Mouse (Mus musculus) layer of hippocampus, postnatal 10 days (tissue): ENCODE results near the gene Rrh. TPM values are rescaled to one million over a fixed set of nuclear protein-coding genes. Genes with fewer than 3 reads are reported as not detected.

Experiments
- DNase-seq, 2 experiments: peaks; one replicate each; pipeline ENCODE4 v3.0.0; 2021; ENCODE audit warnings: low spot score in 2 of 2
- long read RNA-seq: library from polyadenylated mRNA; stranded (forward); transcript quantifications from one replicate; pipeline ENCODE4 v2.0.0, GENCODE M21; 2023
- total RNA-seq, 2 experiments: library from RNA; stranded (reverse); gene quantifications; 2 replicates each; pipeline ENCODE4 v1.2.3; 2021

Rrh gene
- total RNA-seq = 1 to 10 TPM in 1 of 2 experiments, under 1 TPM in 1; 0.87 to 1.1 TPM
- long read RNA-seq = 0 reads

- DNase-seq = no peak
Measured at GRCm38 (mm10) chr3:129822206-129822775, at the start of gene Rrh. Gene Rrh, minus strand, starts transcription at chr3:129822587.

GRCm38 (mm10) chr3:129863698-129864097 is 41.3 kb upstream of the Rrh start:
- DNase-seq = peak; percentile 38 to 45

- no peak for DNase-seq
Measured at GRCm38 (mm10) chr3:129862592-129862991, 40.2 kb upstream of the Rrh start.

- DNase-seq = no peak
Measured at GRCm38 (mm10) chr3:129846846-129847245, 24.5 kb upstream of the Rrh start.

- DNase-seq = no peak
Measured at GRCm38 (mm10) chr3:129845868-129846267, 23.5 kb upstream of the Rrh start.

- no peak for DNase-seq
Measured at GRCm38 (mm10) chr3:129838017-129838416, 15.6 kb upstream of the Rrh start.

- DNase-seq = no peak
Measured at GRCm38 (mm10) chr3:129836965-129837364, 14.6 kb upstream of the Rrh start.

GRCm38 (mm10) chr3:129836051-129836697 is 13.8 kb upstream of the Rrh start:
- DNase-seq = no peak

- DNase-seq = no peak
Measured at GRCm38 (mm10) chr3:129835388-129835934, 13.1 kb upstream of the Rrh start, which contains the start of gene Cfi. Gene Cfi, plus strand, starts transcription at chr3:129835884.

- DNase-seq = peak; percentile 93 to 94
Measured at GRCm38 (mm10) chr3:129831035-129831568, 8.7 kb upstream of the Rrh start, which contains the start of gene Gar1. Gene Gar1, minus strand, starts transcription at chr3:129831396.

GRCm38 (mm10) chr3:129830626-129831025 is 8.2 kb upstream of the Rrh start:
- no peak for DNase-seq

GRCm38 (mm10) chr3:129827691-129828090 is 5.3 kb upstream of the Rrh start:
- DNase-seq = no peak

GRCm38 (mm10) chr3:129826691-129827090 is 4.3 kb upstream of the Rrh start:
- no peak for DNase-seq

GRCm38 (mm10) chr3:129824891-129825290 is 2.5 kb upstream of the Rrh start:
- DNase-seq = no peak

- no peak for DNase-seq
Measured at GRCm38 (mm10) chr3:129824146-129824545, 1.8 kb upstream of the Rrh start.

- DNase-seq = no peak
Measured at GRCm38 (mm10) chr3:129823293-129823692, 906 bp upstream of the Rrh start.

GRCm38 (mm10) chr3:129821736-129822135 is 651 bp downstream of the Rrh start:
- no peak for DNase-seq

GRCm38 (mm10) chr3:129820847-129821246 is 1.5 kb downstream of the Rrh start:
- no peak for DNase-seq

GRCm38 (mm10) chr3:129803765-129804164 is 18.6 kb downstream of the Rrh start, which contains the start of gene Lrit3:
Gene Lrit3, minus strand, starts transcription at chr3:129804030.
- no peak for DNase-seq

- no peak for DNase-seq
Measured at GRCm38 (mm10) chr3:129799011-129799410, 23.4 kb downstream of the Rrh start.

GRCm38 (mm10) chr3:129798551-129798950 is 23.8 kb downstream of the Rrh start:
- DNase-seq = no peak

GRCm38 (mm10) chr3:129797341-129797740 is 25.0 kb downstream of the Rrh start:
- DNase-seq = no peak
